Mouse (Mus musculus) ovary, postnatal 36 days (tissue): ENCODE measurements around the gene Tubg2.
A peak's percentile ranks its signal among the peaks of the same experiment; 100 is the strongest.
"Not testable (repeated sequence)": the region's sequence is repeated elsewhere in the genome, so short reads cannot be mapped to it uniquely, and the experiment has no call there.

Experiments used
- DNase-seq: peaks from one replicate; pipeline ENCODE4 v3.0.0; 2022; ENCODE audit warnings: low spot score, mixed read lengths

Tubg2 gene

DNA sequence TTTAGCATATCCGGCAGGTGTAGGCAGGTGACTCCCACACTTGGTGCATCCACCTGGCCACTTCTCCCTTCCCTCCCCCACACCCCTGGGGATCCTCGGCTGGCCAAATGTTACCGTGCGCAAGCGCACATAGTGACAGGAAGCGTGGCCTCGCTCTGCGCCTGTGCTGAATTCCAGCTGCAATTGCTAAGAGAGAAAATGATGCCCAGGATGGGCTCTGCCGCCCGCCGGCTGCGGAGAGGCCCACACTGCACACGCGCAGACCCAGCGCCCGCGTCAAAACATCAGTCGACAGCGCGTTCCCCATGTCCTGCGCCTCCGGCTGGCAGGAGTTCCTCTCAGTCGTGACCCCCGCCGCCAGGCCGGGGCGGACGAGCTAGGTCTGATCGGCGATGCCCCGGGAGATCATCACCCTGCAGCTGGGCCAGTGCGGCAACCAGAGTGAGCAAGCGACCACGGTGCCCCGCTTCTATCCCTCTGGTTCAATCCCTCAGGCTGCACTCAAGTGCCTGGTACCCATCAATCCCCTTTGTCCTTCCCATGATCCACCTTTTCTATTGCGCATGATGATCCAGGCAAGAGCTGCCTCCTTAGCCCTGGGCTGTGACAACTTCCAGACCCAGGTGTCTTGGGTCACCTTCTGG, at the start of gene Tubg2:
Gene Tubg2, plus strand, starts transcription at position 180 of the 644 bp plus-strand sequence.
- DNase-seq, result peak; percentile 60

- DNase-seq, result no peak
Measured at GRCm38 (mm10) chr11:101109351-101109750, 46.4 kb upstream of the Tubg2 start.

DNA sequence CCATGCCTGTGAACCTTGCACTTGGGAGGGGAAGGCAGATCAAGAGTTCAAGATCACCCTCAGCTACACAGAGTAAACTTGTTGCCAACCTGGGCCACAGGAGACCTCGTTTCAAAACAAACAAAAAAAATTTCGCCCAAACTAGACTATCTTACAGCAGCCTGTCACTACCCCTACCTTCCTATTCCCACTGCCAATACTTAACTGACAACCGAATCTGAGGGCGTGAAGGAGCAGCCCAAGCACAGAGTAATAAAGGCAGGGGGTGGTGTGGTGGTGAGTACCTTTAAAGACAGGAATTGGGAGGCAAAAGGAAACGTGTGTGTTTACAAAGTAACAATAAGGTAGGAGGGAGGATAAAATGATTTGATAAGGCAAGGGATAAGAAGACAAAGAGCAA, 45.0 kb upstream of the Tubg2 start:
- DNase-seq, result no peak

- no peak for DNase-seq
Measured at GRCm38 (mm10) chr11:101111178-101111577, 44.5 kb upstream of the Tubg2 start.

DNA sequence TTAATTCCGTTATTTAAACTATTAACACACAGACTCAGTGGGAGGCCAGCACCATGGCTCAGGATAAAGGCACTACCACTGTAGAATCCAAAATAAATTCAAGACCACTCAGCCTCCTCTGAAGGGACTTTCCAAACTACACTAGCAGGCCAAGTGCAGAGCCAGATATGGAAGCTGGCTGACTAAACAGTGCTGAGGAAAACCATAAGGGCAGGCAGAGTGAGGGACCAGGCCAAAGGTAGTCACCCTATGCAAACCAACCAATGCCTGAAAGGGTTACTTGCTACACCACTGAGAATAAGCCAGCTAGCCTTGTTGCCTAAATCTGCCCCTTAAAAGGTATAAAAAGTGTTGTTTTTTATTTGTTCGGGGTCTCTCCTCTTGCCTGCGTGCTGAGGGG, 43.5 kb upstream of the Tubg2 start:
- no peak for DNase-seq

DNA sequence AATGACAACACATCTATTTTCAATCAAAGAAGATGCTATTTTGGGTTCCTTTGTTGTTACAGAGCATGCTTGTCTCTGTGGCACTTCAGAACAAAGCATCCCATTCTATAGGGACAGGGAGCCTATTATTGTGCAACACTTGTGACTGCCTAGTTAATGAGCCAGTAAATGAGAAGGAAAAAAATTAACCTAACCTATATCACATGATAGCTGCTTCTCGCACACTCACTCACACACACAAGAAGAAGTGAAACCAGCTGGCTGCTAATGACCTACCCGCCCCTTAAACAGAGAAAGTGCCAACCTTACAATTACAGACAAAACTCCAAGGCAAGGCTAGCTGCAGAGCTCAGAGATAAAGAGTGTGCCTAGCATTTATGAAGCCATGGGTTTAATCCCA, 40.1 kb upstream of the Tubg2 start:
- no peak for DNase-seq

GRCm38 (mm10) chr11:101118105-101118504, 37.6 kb upstream of the Tubg2 start:
- DNase-seq, result no peak

GRCm38 (mm10) chr11:101119131-101119760, 36.5 kb upstream of the Tubg2 start:
- DNase-seq, result no peak

DNA sequence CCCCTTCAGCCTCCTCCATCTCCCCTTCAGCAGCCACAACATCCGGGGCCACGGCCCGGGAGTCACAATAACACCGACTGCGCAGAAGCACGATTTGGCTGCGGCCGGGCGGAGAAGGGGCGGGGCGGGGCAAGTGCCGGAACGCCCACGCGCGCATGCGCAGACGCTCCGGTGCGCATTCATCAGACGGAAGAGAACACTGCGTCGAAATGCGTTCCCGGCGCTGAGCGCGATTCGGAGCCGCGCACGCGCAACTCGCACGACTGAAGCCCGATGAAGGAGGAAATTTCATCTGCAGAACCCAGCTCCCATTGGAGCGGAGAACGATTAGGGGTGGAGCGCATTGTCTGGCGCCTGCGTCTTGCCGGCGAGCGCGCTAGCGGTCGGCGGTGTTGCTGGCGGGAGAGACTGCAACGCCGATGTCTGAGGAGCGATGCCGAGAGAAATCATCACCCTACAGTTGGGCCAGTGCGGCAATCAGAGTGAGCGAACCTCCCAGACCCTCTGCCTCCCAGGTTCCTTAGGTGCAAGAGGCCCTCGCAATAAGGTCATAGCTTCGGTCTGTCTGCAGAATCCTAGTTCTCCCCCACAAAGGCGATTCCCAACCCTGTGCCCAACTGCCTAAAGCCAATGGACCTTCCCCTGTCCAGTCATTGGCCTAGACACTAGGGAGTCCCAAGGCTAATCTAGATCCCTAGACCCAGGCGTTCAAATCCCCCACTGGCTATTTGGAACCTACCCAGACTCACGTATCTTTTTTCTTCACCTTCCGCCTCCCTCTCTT, 35.8 kb upstream of the Tubg2 start, which contains the start of the genes Retreg3 and Tubg1:
Gene Retreg3, minus strand, starts transcription at position 133 of the 784 bp plus-strand sequence.
Gene Tubg1, plus strand, starts transcription at position 178 of the 784 bp plus-strand sequence.
- DNase-seq, result peak; percentile 99

- peak; percentile 22 for DNase-seq
Measured at GRCm38 (mm10) chr11:101120545-101121188, 35.0 kb upstream of the Tubg2 start.

DNA sequence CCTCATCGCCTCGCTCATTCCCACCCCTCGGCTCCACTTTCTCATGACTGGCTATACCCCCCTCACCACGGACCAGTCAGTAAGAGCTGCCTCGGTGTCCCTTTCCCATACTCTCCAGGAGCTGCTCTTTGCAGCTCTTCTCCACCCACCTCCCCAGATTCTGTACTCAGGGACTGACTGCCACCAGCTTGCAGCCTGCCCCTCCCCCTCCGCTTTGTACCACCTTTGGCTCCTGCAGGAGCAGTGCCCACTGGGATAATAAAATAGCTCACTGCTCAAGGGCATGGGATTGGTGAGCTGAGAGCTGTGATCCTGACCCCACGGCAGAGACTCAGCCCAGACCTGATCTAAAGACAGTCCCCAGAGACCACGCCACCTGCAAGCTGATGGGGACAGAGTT, 31.2 kb upstream of the Tubg2 start:
- DNase-seq, result not testable (repeated sequence)

DNA sequence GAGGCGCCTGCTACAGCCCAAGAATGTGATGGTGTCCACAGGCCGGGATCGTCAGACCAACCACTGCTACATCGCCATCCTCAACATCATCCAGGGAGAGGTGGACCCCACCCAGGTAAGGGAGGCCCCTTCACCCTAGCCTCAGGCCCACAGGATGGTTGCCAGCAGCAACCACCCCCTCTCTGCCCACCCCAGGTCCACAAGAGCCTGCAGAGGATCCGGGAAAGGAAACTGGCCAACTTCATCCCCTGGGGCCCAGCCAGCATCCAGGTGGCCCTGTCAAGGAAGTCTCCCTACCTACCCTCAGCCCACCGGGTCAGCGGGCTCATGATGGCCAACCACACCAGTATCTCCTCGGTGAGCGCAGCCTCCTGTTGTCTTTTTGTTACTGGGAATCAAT, 30.7 kb upstream of the Tubg2 start:
- not testable (repeated sequence) for DNase-seq

- no peak for DNase-seq
Measured at GRCm38 (mm10) chr11:101127075-101127474, 28.6 kb upstream of the Tubg2 start.

GRCm38 (mm10) chr11:101128996-101129577, 26.6 kb upstream of the Tubg2 start:
- no peak for DNase-seq

- no peak for DNase-seq
Measured at GRCm38 (mm10) chr11:101130056-101130756, 25.5 kb upstream of the Tubg2 start.

DNA sequence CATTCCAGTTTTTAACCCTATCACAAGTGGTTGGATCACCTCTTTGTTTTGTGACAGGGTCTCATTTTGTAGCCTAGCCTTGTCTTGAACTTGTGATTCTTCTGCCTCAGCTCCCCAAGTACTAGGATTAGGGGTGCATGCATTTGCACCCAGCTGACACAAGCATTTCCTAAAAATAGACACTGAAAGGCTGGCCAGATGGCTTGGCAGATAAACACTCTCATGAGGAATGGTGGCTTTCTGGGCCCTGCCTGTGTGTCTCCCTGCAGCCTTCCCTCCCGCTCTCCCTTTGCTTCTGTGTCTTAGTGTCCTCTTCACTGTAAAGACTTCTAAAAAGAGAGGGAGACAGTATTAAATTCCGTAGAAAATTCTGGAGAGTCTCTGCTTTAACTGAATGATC, 24.5 kb upstream of the Tubg2 start:
- no peak for DNase-seq

DNA sequence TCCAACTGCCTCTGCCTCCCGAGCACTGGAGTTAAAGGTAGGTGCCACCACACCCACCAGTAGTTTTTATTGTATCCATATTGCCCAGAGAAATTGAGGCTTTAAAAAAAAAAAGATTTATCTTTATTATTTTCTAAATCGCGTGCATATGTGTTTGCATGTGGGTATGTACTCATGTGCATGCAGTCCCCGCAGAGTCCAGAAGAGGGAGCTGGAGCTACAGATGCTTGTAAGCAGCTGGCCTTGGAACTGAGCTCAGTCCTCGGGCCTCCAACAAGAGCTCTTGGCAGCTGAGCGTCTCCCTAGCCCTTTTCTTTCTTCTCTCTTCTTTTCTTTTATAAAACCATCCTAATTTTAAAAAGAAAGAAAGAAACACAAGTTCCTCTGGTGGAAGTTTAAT, 24.0 kb upstream of the Tubg2 start:
- DNase-seq, result no peak

DNA sequence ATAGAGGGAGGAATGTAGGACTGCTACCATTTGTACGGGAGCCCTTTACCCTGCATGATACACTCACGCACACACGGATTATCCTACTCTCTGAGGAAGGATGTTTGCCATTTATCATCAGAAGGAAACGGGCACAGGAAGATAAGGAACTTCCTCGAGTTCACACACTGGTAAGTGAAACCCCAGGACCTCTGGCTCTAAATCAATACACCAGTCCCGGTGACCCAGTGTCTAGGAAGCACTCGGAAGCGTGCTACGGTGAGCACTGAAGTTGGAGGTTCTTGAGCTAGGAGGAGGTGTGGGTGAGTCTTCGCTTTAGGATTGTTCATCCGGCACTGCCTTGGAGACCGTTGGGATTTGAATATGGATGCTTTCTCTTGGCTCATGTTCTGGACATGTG, 22.7 kb upstream of the Tubg2 start:
- no peak for DNase-seq

GRCm38 (mm10) chr11:101134217-101134865, 21.4 kb upstream of the Tubg2 start:
- peak; percentile 75 for DNase-seq

DNA sequence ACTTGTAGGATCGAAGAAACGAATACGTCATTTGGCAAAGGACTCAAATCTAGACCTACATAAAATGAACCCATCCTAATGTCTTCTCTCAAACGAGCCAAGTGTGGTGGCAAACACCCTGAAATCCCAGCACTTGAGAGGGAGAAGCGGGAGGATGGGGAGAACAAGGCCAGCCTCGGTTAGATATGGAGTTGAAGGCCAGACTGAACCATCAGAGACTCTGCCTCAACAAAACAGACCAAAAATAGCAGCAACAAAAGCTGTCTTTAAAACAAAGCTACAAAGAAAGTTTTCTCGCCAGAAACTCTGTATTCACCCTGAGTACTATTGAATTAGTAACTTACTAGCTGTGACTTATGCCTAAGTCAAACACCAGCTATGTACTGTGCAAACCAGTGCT, 18.7 kb upstream of the Tubg2 start:
- DNase-seq, result no peak
